Mouse (Mus musculus) CH12.LX (cell line): Measurements from ENCODE around the gene Cybrd1. TPM values are rescaled to one million over a fixed set of nuclear protein-coding genes. Genes with fewer than 3 reads are reported as not detected.

Experiments
- DNase-seq: peaks from one replicate; pipeline ENCODE4 v3.0.0-alpha.2; 2013; ENCODE audit errors: extremely low read depth
- H3K27ac ChIP-seq: 2 replicates; pipeline ENCODE4 v1.5.1; 2012; ENCODE audit warnings: low read depth, mild to moderate bottlenecking, control low read depth, moderate library complexity; ENCODE audit not compliant: insufficient read depth
- H3K27me3 ChIP-seq: replicated peaks from 2 replicates; pipeline ENCODE3; 2012; ENCODE audit warnings: inconsistent platforms
- H3K36me3 ChIP-seq, 2 experiments: replicated peaks in 1 of 2; 2 replicates each; pipeline versions ENCODE3 to v1.6.1; 2012; ENCODE audit warnings: inconsistent platforms in 1 of 2, low read length in 1 of 2, mild to moderate bottlenecking in 1 of 2, mixed read lengths in 1 of 2, moderate library complexity in 1 of 2; ENCODE audit not compliant: control insufficient read depth in 1 of 2, insufficient read depth in 1 of 2
- H3K4me1 ChIP-seq, 2 experiments: 2 replicates each; pipeline ENCODE4 v1.6.1; 2012; ENCODE audit warnings: inconsistent platforms in 1 of 2, moderate library complexity in 1 of 2; ENCODE audit not compliant: insufficient read depth in 2 of 2, control insufficient read depth in 1 of 2
- H3K4me2 ChIP-seq: 2 replicates; pipeline ENCODE4 v1.6.1; 2012; ENCODE audit warnings: low read depth, mild to moderate bottlenecking, control low read depth; ENCODE audit not compliant: poor library complexity, insufficient read depth, severe bottlenecking
- H3K4me3 ChIP-seq, 3 experiments: fragments of 150-350 bp in 1 of 3; sonication (generic) in 1 of 3; replicated peaks in 1 of 3; 2 replicates each; pipeline versions ENCODE3 to v1.5.1; 2011 to 2012; ENCODE audit warnings: low read depth in 2 of 3, low read length in 2 of 3, mild to moderate bottlenecking in 2 of 3, moderate library complexity in 2 of 3, control low read depth in 1 of 3, improper control_type of control experiment in 1 of 3, inconsistent platforms in 1 of 3, mixed read lengths in 1 of 3; ENCODE audit not compliant: poor library complexity in 1 of 3
- H3K79me2 ChIP-seq: replicated peaks from 2 replicates; pipeline ENCODE4 v1.6.1; 2012; ENCODE audit warnings: mild to moderate bottlenecking, moderate library complexity; ENCODE audit not compliant: control insufficient read depth, poor library complexity, insufficient read depth, severe bottlenecking; ENCODE audit errors: extremely low read depth
- H3K9ac ChIP-seq: 2 replicates; pipeline ENCODE4 v1.6.1; 2012; ENCODE audit warnings: low read depth, mild to moderate bottlenecking, control low read depth, moderate library complexity; ENCODE audit not compliant: insufficient read depth
- H3K9me3 ChIP-seq: replicated peaks from 2 replicates; pipeline ENCODE3; 2012; ENCODE audit warnings: low read length, inconsistent platforms, mixed read lengths
- CHD1 ChIP-seq: IDR thresholded peaks from 2 replicates; pipeline ENCODE4 v1.6.1; 2012; ENCODE audit warnings: low read depth, low read length, improper control_type of control experiment, inconsistent platforms
- E2F4 ChIP-seq: IDR thresholded peaks from 2 replicates; pipeline ENCODE4 v1.6.1; 2011; ENCODE audit warnings: low read depth, low read length, improper control_type of control experiment; ENCODE audit not compliant: insufficient replicate concordance
- JUN ChIP-seq: IDR thresholded peaks from 2 replicates; pipeline ENCODE4 v1.6.1; 2011; ENCODE audit warnings: low read depth, mild to moderate bottlenecking, low read length, improper control_type of control experiment, moderate library complexity; ENCODE audit not compliant: insufficient read depth
- JUND ChIP-seq: conservative IDR thresholded peaks from 2 replicates; pipeline ENCODE4 v1.6.1; 2011; ENCODE audit warnings: low read depth, low read length, improper control_type of control experiment
- KAT2A ChIP-seq: IDR thresholded peaks from 2 replicates; pipeline ENCODE4 v1.6.1; 2012; ENCODE audit warnings: low read length, improper control_type of control experiment, inconsistent platforms; ENCODE audit not compliant: insufficient replicate concordance
- MAZ ChIP-seq: IDR thresholded peaks from 2 replicates; pipeline ENCODE4 v1.6.1; 2012; ENCODE audit warnings: low read depth, mild to moderate bottlenecking, inconsistent platforms, low read length, improper control_type of control experiment, moderate library complexity
- MYC ChIP-seq: IDR thresholded peaks from 2 replicates; pipeline ENCODE4 v1.6.1; 2011; ENCODE audit warnings: low read depth, mild to moderate bottlenecking, improper control_type of control experiment, low read length
- NELFE ChIP-seq: IDR thresholded peaks from 2 replicates; pipeline ENCODE4 v1.6.1; 2011; ENCODE audit warnings: low read depth, low read length, improper control_type of control experiment
- NRF1 ChIP-seq: IDR thresholded peaks from 2 replicates; pipeline ENCODE4 v1.6.1; 2014; ENCODE audit warnings: low read depth, mild to moderate bottlenecking, inconsistent platforms, low read length, improper control_type of control experiment, moderate library complexity
- PAX5 ChIP-seq: IDR thresholded peaks from 2 replicates; pipeline ENCODE4 v1.6.1; 2012; ENCODE audit warnings: low read length, inconsistent platforms, mixed read lengths
- TBP ChIP-seq: conservative IDR thresholded peaks from 2 replicates; pipeline ENCODE4 v1.6.1; 2011; ENCODE audit warnings: low read depth, low read length, improper control_type of control experiment
- TCF12 ChIP-seq: IDR thresholded peaks from 2 replicates; pipeline ENCODE4 v1.6.1; 2014; ENCODE audit warnings: low read depth, mild to moderate bottlenecking, inconsistent platforms, low read length, improper control_type of control experiment
- USF1 ChIP-seq: IDR thresholded peaks from 2 replicates; pipeline ENCODE4 v1.6.1; 2014; ENCODE audit warnings: low read depth, mild to moderate bottlenecking, inconsistent platforms, low read length, improper control_type of control experiment
- ZC3H11A ChIP-seq: IDR thresholded peaks from 2 replicates; pipeline ENCODE4 v1.6.1; 2012; ENCODE audit warnings: low read depth, mild to moderate bottlenecking, inconsistent platforms, low read length, improper control_type of control experiment
- ZKSCAN1 ChIP-seq: IDR thresholded peaks from 2 replicates; pipeline ENCODE4 v1.6.1; 2012; ENCODE audit warnings: low read depth, inconsistent platforms, low read length, improper control_type of control experiment, borderline replicate concordance
- ZMIZ1 ChIP-seq: IDR thresholded peaks from 2 replicates; pipeline ENCODE4 v1.6.1; 2012; ENCODE audit warnings: low read depth, mild to moderate bottlenecking, inconsistent platforms, low read length, improper control_type of control experiment
- dilution Hi-C: fragments of 300-500 bp; cut with MboI; formaldehyde crosslinking; loops from 2 replicates; pipeline ENCODE4 v1.14.3; 2020; ENCODE audit warnings: low sequenced_read_pairs; ENCODE audit not compliant: extremely low pct_unique_long_range_greater_than_20kb, extremely low pct_ligation_motif_present
- in situ Hi-C: fragments of 300-500 bp; cut with MboI; formaldehyde crosslinking; loops from 3 replicates; pipeline ENCODE4 v1.14.3; 2019; ENCODE audit warnings: low sequenced_read_pairs, low pct_ligation_motif_present, low pct_unique_long_range_greater_than_20kb, mixed read lengths
- polyA plus RNA-seq: library from polyadenylated mRNA; unstranded; fragments of >175 nt; gene quantifications from 2 replicates; pipeline ENCODE4 v1.2.1, GENCODE M21; 2012; ENCODE audit warnings: low read depth; ENCODE audit not compliant: insufficient read length
- total RNA-seq, 2 experiments: library from RNA; depleted of rRNA; stranded (reverse); fragments of 300-350 nt in 1 of 2; fragments of >200 nt in 1 of 2; gene quantifications; 2 replicates each; pipeline ENCODE4 v1.2.3; 2012 to 2014

Gene Cybrd1
- total and polyA plus RNA-seq, 3 experiments = not detected

DNA sequence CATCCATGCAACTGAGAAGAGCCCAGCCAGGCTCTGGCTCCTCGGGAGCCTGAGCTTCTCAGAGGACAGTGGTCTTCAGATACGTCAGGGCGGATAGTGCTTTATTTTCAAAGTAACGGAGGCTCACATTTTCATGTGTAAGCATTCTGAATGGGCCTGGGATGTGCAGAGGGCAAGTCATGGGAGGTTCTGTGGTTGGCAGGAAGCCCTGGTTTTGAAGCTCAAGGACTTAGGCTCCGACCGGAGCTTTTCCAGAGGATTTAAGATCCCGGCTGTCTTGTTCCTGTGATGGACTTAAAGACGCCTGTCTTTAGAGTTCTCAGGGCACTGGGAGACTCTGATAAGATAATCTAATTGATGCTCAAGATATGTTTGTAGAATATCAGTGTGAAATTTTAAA, 38.7 kb downstream of the Cybrd1 start:
- dilution Hi-C loops = no loop called here
- DNase-seq = no peak
- Histone ChIP-seq H3K9ac (no peak overlapping the region), H3K4me3 (no peak overlapping the region), H3K4me2 (no peak overlapping the region), H3K79me2 (no peaks in the 10 kb centered on the region), H3K27ac (no peak overlapping the region), H3K36me3 (no peaks in the 10 kb centered on the region), H3K4me1 (peaks cover 0 to 11% of the 10 kb centered on the region in 2 experiments; a peak in 2 of 4 replicates), H3K9me3 (peaks cover 2% of the 10 kb centered on the region), H3K27me3 (no peaks in the 10 kb centered on the region)
- in situ Hi-C loops = no loop called here
- TF ChIP-seq TBP (no peak), MAZ (no peak), NRF1 (no peak), MYC (no peak), NELFE (no peak), TCF12 (no peak), JUND (no peak), ZMIZ1 (no peak), CHD1 (no peak), ZC3H11A (no peak), PAX5 (no peak), E2F4 (no peak), KAT2A (no peak)

DNA sequence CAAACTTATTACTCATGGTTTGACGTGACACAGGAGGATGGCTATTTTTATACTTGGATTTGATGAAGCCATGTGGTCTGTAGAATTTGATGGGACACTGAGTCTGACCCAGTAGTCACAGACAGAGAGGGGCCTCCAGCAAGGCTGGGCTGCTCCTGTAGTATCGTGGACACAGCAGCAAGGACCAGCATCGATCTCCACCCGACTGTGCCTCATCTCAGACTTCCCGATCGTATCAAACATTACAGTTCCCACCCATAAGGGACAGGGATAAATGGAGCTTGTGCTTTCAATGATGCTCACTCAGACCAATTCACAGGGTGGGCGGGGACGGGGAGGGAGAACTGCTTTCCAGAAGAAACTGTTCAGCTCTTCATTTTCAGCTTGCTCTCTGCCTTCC, 40.2 kb downstream of the Cybrd1 start:
- TF ChIP-seq E2F4 (no peak), USF1 (no peak), JUN (no peak), CHD1 (no peak), ZKSCAN1 (no peak)
- Histone ChIP-seq H3K79me2 (no peaks in the 10 kb centered on the region), H3K4me3 (no peak overlapping the region), H3K27me3 (no peaks in the 10 kb centered on the region), H3K27ac (no peak overlapping the region), H3K9me3 (no peaks in the 10 kb centered on the region), H3K36me3 (no peaks in the 10 kb centered on the region), H3K4me1 (peaks cover 0 to 11% of the 10 kb centered on the region in 2 experiments; a peak in 2 of 4 replicates), H3K9ac (no peak overlapping the region), H3K4me2 (no peak overlapping the region)
- DNase-seq = no peak
- dilution Hi-C loops = no loop called here
- in situ Hi-C loops = no loop called here
